Mouse (Mus musculus) G1E-ER4 (cell line): ENCODE measurements around the gene Kat6b. TPM values are rescaled to one million over a fixed set of nuclear protein-coding genes. Genes with fewer than 3 reads are reported as not detected.

ENCODE experiments used
- GATA1 ChIP-seq: IDR thresholded peaks from one replicate; pipeline ENCODE4 v1.8.0; 2012; ENCODE audit warnings: low read length, inconsistent platforms
- polyA plus RNA-seq: library from polyadenylated mRNA; stranded (reverse); fragments of >175 nt; gene quantifications from 2 replicates; pipeline ENCODE4 v1.2.3, GENCODE M21; 2012

The Kat6b gene
- polyA plus RNA-seq, 1 experiment = 3.5 TPM

GRCm38 (mm10) chr14:21683834-21684233 lies 202.6 kb downstream of the Kat6b start:
- no peak for TF ChIP-seq GATA1

GRCm38 (mm10) chr14:21685411-21686146 lies 204.3 kb downstream of the Kat6b start:
- TF ChIP-seq GATA1 = no peak

- TF ChIP-seq GATA1 = no peak
These were observed 205.4 kb downstream of the Kat6b start for GRCm38 (mm10) chr14:21686376-21687279.

GRCm38 (mm10) chr14:21691070-21691469 lies 209.8 kb downstream of the Kat6b start:
- TF ChIP-seq GATA1 = no peak

GRCm38 (mm10) chr14:21695020-21695419 lies 213.8 kb downstream of the Kat6b start:
- no peak for TF ChIP-seq GATA1

- no peak for TF ChIP-seq GATA1
These were observed 215.1 kb downstream of the Kat6b start for GRCm38 (mm10) chr14:21696186-21696830.

GRCm38 (mm10) chr14:21702691-21703090 lies 221.5 kb downstream of the Kat6b start:
- TF ChIP-seq GATA1 = no peak

GRCm38 (mm10) chr14:21703255-21703654 lies 222.0 kb downstream of the Kat6b start:
- no peak for TF ChIP-seq GATA1

- TF ChIP-seq GATA1 = no peak
These were observed 224.2 kb downstream of the Kat6b start for GRCm38 (mm10) chr14:21705462-21705861.

- no peak for TF ChIP-seq GATA1
These were observed 225.7 kb downstream of the Kat6b start for GRCm38 (mm10) chr14:21706759-21707571.

- no peak for TF ChIP-seq GATA1
These were observed 228.3 kb downstream of the Kat6b start for GRCm38 (mm10) chr14:21709545-21709944.

GRCm38 (mm10) chr14:21711231-21711630 lies 230.0 kb downstream of the Kat6b start:
- no peak for TF ChIP-seq GATA1

- TF ChIP-seq GATA1 = no peak
These were observed 233.3 kb downstream of the Kat6b start, which contains the start of gene Dupd1 for GRCm38 (mm10) chr14:21714486-21714885. Gene Dupd1 (minus strand): TSS chr14:21714576.

- TF ChIP-seq GATA1 = no peak
These were observed 238.6 kb downstream of the Kat6b start for GRCm38 (mm10) chr14:21719646-21720383.
